In genomic region chr19:55840499-55841121, GRCm38 (mm10) we compare ENCODE assay signal across 18 mouse cellular contexts.
DNase-seq lines count a peak whose midpoint lies in the region; ATAC-seq and TF ChIP-seq lines count a peak whose summit lies in the region.
"Had no signal": no experiment of that assay in that cellular context is flagged by ENCODE, and none has a peak within 500 bp of the region (broad histone marks: within the 10 kb centered on the region; RNA-seq: fewer than 3 reads in every experiment).

No protein-coding gene starts in this region.

- peak; percentile 20 for DNase-seq in lung, embryonic 14.5 days
- no peak for DNase-seq in lung, postnatal 14 days
- no peak for DNase-seq in urinary bladder, postnatal 25 days (ENCODE audit: low spot score)
- DNase-seq: adrenal gland, postnatal 14 days; cerebellum, adult 11 months; cerebellum, postnatal 25 days; gastrocnemius, postnatal 10 days; heart, postnatal 10 days; right cerebral cortex, postnatal 25 days had no signal

- no peak overlapping the region for H3K4me2 ChIP-seq in lung, embryonic 14.5 days
- no peak overlapping the region for H3K4me2 ChIP-seq in limb, embryonic 13.5 days (replicated peaks)
- no peak overlapping the region for H3K4me2 ChIP-seq in kidney, embryonic 14.5 days (replicated peaks; ENCODE audit: low read depth, low read length)
- H3K4me2 ChIP-seq: hindbrain, embryonic 14.5 days had no signal

- WGBS in lung, embryonic 14.5 days: 62% methylated on average over 10 of the region's 10 CpGs
- WGBS in limb, embryonic 13.5 days: 72% methylated on average over 10 of the region's 10 CpGs
- WGBS in kidney, embryonic 14.5 days: 70% methylated on average over 10 of the region's 10 CpGs

- H3K4me1 ChIP-seq in lung, embryonic 14.5 days (ENCODE audit: insufficient read depth): peaks cover 29% of the 10 kb centered on the region
- H3K4me1 ChIP-seq in limb, embryonic 13.5 days: peaks cover 92% of the 10 kb centered on the region
- H3K4me1 ChIP-seq in kidney, embryonic 14.5 days (ENCODE audit: control insufficient read depth, insufficient read depth, low read length): peaks cover 38% of the 10 kb centered on the region

- no peak overlapping the region for H3K27ac ChIP-seq in lung, embryonic 14.5 days (ENCODE audit: low read depth)
- H3K27ac ChIP-seq in limb, embryonic 13.5 days: 0 out of 2 replicates have a peak overlapping the region, but pooled peaks have one; percentile 10
- H3K27ac ChIP-seq in kidney, embryonic 14.5 days (ENCODE audit: low read depth, low read length): no peak overlapping the region
- H3K27ac ChIP-seq: hindbrain, embryonic 14.5 days; liver, embryonic 14.5 days had no signal

- H3K27me3 ChIP-seq in lung, embryonic 14.5 days (ENCODE audit: insufficient read depth, low read length): no peaks in the 10 kb centered on the region
- H3K27me3 ChIP-seq in limb, embryonic 13.5 days: no peaks in the 10 kb centered on the region
- no peaks in the 10 kb centered on the region for H3K27me3 ChIP-seq in kidney, embryonic 14.5 days (ENCODE audit: control insufficient read depth, insufficient read depth, low read length)

- no peak overlapping the region for H3K9ac ChIP-seq in lung, embryonic 14.5 days
- no peak overlapping the region for H3K9ac ChIP-seq in limb, embryonic 13.5 days
- no peak overlapping the region for H3K9ac ChIP-seq in kidney, embryonic 14.5 days (ENCODE audit: low read depth, low read length)
- H3K9ac ChIP-seq: hindbrain, embryonic 14.5 days; liver, embryonic 14.5 days had no signal

- H3K36me3 ChIP-seq in lung, embryonic 14.5 days (ENCODE audit: insufficient read depth): no peaks in the 10 kb centered on the region
- H3K36me3 ChIP-seq in limb, embryonic 13.5 days: 0 out of 2 replicates have a peak, but pooled peaks cover 6% of the 10 kb centered on the region
- H3K36me3 ChIP-seq in kidney, embryonic 14.5 days (ENCODE audit: control insufficient read depth, insufficient read depth, low read length): no peaks in the 10 kb centered on the region; the same call in 1 of the 2 replicates
- H3K36me3 ChIP-seq: G1E had no signal

- no peak for ATAC-seq in lung, embryonic 14.5 days (ENCODE audit: insufficient read depth)
- peak; percentile 61 for ATAC-seq in CD4-positive, CD25-positive, alpha-beta regulatory T cell, adult 4 months
- peak; percentile 54 for ATAC-seq in activated CD4-positive, CD25-positive, alpha-beta regulatory T cell, adult 4 months
- no peak for ATAC-seq in limb, embryonic 13.5 days (ENCODE audit: low FRiP score, low read depth)
- ATAC-seq in kidney, embryonic 14.5 days (ENCODE audit: low FRiP score, low TSS enrichment): no peak
- ATAC-seq: forebrain, embryonic 14.5 days; intestine, embryonic 16.5 days had no signal

- TF ChIP-seq CTCF in lung, embryonic 14.5 days (IDR thresholded peaks at IDR 0.05; ENCODE audit: low read depth): no peak

- H3K9me3 ChIP-seq in lung, embryonic 14.5 days (ENCODE audit: low read depth, low read length): no peaks in the 10 kb centered on the region
- no peaks in the 10 kb centered on the region for H3K9me3 ChIP-seq in limb, embryonic 13.5 days
- no peaks in the 10 kb centered on the region for H3K9me3 ChIP-seq in kidney, embryonic 14.5 days (ENCODE audit: control insufficient read depth, low read length)

- no peak overlapping the region for H3K4me3 ChIP-seq in lung, embryonic 14.5 days (ENCODE audit: low read depth, low read length)
- H3K4me3 ChIP-seq in limb, embryonic 13.5 days: no peak overlapping the region
- no peak overlapping the region for H3K4me3 ChIP-seq in kidney, embryonic 14.5 days (ENCODE audit: low read length)

Comparison
In these comparisons a context has a peak if more than half of its experiments do, and no peak if none do; other contexts are left out.
1. ATAC-seq: peak in CD4-positive, CD25-positive, alpha-beta regulatory T cell, adult 4 months (single experiment) and activated CD4-positive, CD25-positive, alpha-beta regulatory T cell, adult 4 months (single experiment); none in lung, embryonic 14.5 days (single experiment), limb, embryonic 13.5 days (single experiment) and kidney, embryonic 14.5 days (single experiment).